Mouse (Mus musculus) MEL (cell line): ENCODE results near the gene Cope.

ENCODE experiments used
- CTCF ChIP-seq, 3 experiments: IDR thresholded peaks in 2 of 3; conservative IDR thresholded peaks in 1 of 3; 2 replicates each; pipeline ENCODE4 v1.5.1; 2011 to 2012; ENCODE audit warnings: low read length in 3 of 3, low read depth in 2 of 3, mild to moderate bottlenecking in 2 of 3, improper control_type of control experiment in 1 of 3, inconsistent platforms in 1 of 3, mixed read lengths in 1 of 3, moderate library complexity in 1 of 3; ENCODE audit not compliant: control insufficient read depth in 1 of 3, insufficient read depth in 1 of 3, poor library complexity in 1 of 3, severe bottlenecking in 1 of 3
- E2F4 ChIP-seq: IDR thresholded peaks from 2 replicates; pipeline ENCODE4 v1.6.1; 2011; ENCODE audit warnings: low read depth, low read length, improper control_type of control experiment, borderline replicate concordance
- EP300 ChIP-seq, 2 experiments: IDR thresholded peaks; 2 replicates each; pipeline ENCODE4 v1.6.1; 2011; ENCODE audit warnings: improper control_type of control experiment in 2 of 2, low read length in 2 of 2, low read depth in 1 of 2, mild to moderate bottlenecking in 1 of 2
- MEF2A ChIP-seq: IDR thresholded peaks from 2 replicates; pipeline ENCODE4 v1.6.1; 2014; ENCODE audit warnings: low read depth, mild to moderate bottlenecking, inconsistent platforms, low read length, improper control_type of control experiment; ENCODE audit not compliant: poor library complexity, insufficient replicate concordance, severe bottlenecking; ENCODE audit errors: extremely low read depth
- NELFE ChIP-seq: IDR thresholded peaks from 2 replicates; pipeline ENCODE4 v1.6.1; 2011; ENCODE audit warnings: low read depth, low read length, improper control_type of control experiment
- POLR2A ChIP-seq, 2 experiments: IDR thresholded peaks; 2 replicates each; pipeline ENCODE4 v1.6.1; 2011 to 2012; ENCODE audit warnings: low read length in 2 of 2, mild to moderate bottlenecking in 2 of 2, control low read depth in 1 of 2, improper control_type of control experiment in 1 of 2, low read depth in 1 of 2, moderate library complexity in 1 of 2; ENCODE audit not compliant: control insufficient read depth in 1 of 2, insufficient read depth in 1 of 2, poor library complexity in 1 of 2
- POLR2AphosphoS5 ChIP-seq: IDR thresholded peaks from 2 replicates; pipeline ENCODE4 v1.6.1; 2012; ENCODE audit warnings: low read depth, borderline replicate concordance, mild to moderate bottlenecking, inconsistent platforms, low read length, moderate library complexity, mixed read lengths
- TCF12 ChIP-seq: IDR thresholded peaks from 2 replicates; pipeline ENCODE4 v1.6.1; 2014; ENCODE audit warnings: low read depth, mild to moderate bottlenecking, inconsistent platforms, low read length, improper control_type of control experiment, moderate library complexity
- USF1 ChIP-seq: IDR thresholded peaks from 2 replicates; pipeline ENCODE4 v1.6.1; 2014; ENCODE audit warnings: low read depth, mild to moderate bottlenecking, inconsistent platforms, low read length, improper control_type of control experiment, moderate library complexity
- ZKSCAN1 ChIP-seq: IDR thresholded peaks from 2 replicates; pipeline ENCODE4 v1.6.1; 2012; ENCODE audit warnings: low read depth, mild to moderate bottlenecking, inconsistent platforms, low read length, improper control_type of control experiment, moderate library complexity

DNA sequence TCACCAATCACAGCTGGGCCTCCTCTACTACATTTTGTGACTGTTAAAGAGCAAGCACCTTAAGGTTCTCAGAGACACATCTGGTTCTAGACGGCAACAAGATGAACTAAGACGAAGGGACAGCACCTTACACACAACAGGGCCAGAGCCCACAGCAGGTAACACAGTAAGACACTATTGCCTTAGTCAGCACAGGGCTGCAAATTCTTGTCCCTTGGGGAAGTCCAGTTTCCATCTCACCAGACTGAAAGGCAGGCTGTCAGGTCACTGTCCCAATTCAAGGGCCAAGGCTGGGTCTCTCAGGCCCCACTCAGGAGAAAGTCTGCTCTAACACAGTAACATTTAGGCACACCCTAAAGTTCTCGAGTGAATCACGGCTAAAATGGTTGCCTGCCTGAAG lies 45.1 kb downstream of the Cope start:
- TF ChIP-seq ZKSCAN1: no peak
- no peak for TF ChIP-seq CTCF (IDR thresholded peaks at IDR 0.05 in 2 of 3, conservative IDR thresholded peaks at IDR 0.05 in 1 of 3; ENCODE audit: control insufficient read depth in 1 of 3, insufficient read depth in 1 of 3, low read depth in 2 of 3, low read length in 3 of 3, poor library complexity in 1 of 3, severe bottlenecking in 1 of 3)
- TF ChIP-seq MEF2A: no peak
- TF ChIP-seq NELFE: no peak
- no peak for TF ChIP-seq POLR2A (IDR thresholded peaks at IDR 0.05; ENCODE audit: control insufficient read depth in 1 of 2, insufficient read depth in 1 of 2, low read depth in 1 of 2, low read length in 2 of 2, poor library complexity in 1 of 2)
- no peak for TF ChIP-seq USF1
- TF ChIP-seq TCF12: no peak
- no peak for TF ChIP-seq EP300 (IDR thresholded peaks at IDR 0.05; ENCODE audit: low read depth in 1 of 2, low read length in 2 of 2)
- TF ChIP-seq E2F4: no peak
- no peak for TF ChIP-seq POLR2AphosphoS5
